Mouse (Mus musculus): ENCODE measurements around the gene Ep300. TPM values are rescaled to one million over a fixed set of nuclear protein-coding genes. Genes with fewer than 3 reads are reported as not detected.

Ep300 gene
- polyA plus RNA-seq, 2 experiments: 20.2 to 38.2 TPM

DNA sequence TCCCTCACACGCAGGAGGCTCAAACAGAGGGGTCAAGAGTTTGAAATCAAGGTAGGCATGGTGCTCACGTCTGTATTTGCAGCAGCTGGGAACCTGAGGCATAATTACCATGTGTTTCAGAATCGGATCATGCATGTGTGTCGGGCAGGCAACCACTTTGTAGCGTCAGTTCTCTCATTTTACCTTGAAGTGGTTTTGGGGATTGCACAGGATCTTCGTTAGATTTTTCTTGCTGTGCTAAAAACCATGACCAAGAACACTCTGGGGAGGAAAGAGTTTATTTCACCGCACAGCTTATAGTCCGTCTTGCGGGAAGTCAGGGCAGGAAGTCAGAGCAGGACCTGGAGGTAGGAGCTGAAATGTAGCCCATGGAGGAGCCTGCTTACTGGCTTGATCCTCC lies 23.2 kb upstream of the Ep300 start:
- H3K9ac ChIP-seq (ENCODE audit: low read depth, low read length, severe bottlenecking): no peak overlapping the region
- no peak overlapping the region for H3K27ac ChIP-seq (replicated peaks; ENCODE audit: low read depth, low read length)
- no peak overlapping the region for H3K4me3 ChIP-seq (replicated peaks; ENCODE audit: low read length)
- no peak for DNase-seq (ENCODE audit: low spot score)
- ATAC-seq (ENCODE audit: low FRiP score, low read depth): no peak
- H3K36me3 ChIP-seq (ENCODE audit: control insufficient read depth, insufficient read depth, low read length): no peaks in the 10 kb centered on the region
- no peak for TF ChIP-seq POLR2A (IDR thresholded peaks at IDR 0.05; ENCODE audit: borderline replicate concordance, extremely low read depth, insufficient read depth, insufficient read length)
- H3K4me2 ChIP-seq (replicated peaks; ENCODE audit: low read depth, low read length, severe bottlenecking): no peak overlapping the region
- no peaks in the 10 kb centered on the region for H3K4me1 ChIP-seq (ENCODE audit: control insufficient read depth, insufficient read depth, low read length)
- no peaks in the 10 kb centered on the region for H3K9me3 ChIP-seq (ENCODE audit: control insufficient read depth, low read length)
- H3K27me3 ChIP-seq (ENCODE audit: control insufficient read depth, insufficient read depth, low read length): no peaks in the 10 kb centered on the region
- WGBS: 68% methylated on average over 9 of the region's 9 CpGs

- WGBS: 43% methylated on average over 9 of the region's 9 CpGs
- DNase-seq (ENCODE audit: low spot score) (no peak), ATAC-seq (ENCODE audit: low FRiP score, low read depth) (no peak)
- no peak overlapping the region for H3K4me2 ChIP-seq (replicated peaks; ENCODE audit: low read depth, low read length, severe bottlenecking)
- no peak for TF ChIP-seq POLR2A (IDR thresholded peaks at IDR 0.05; ENCODE audit: borderline replicate concordance, extremely low read depth, insufficient read depth, insufficient read length)
- no peaks in the 10 kb centered on the region for H3K4me1 ChIP-seq (ENCODE audit: control insufficient read depth, insufficient read depth, low read length)
- H3K27me3 ChIP-seq (ENCODE audit: control insufficient read depth, insufficient read depth, low read length): no peaks in the 10 kb centered on the region
- H3K27ac ChIP-seq (replicated peaks; ENCODE audit: low read depth, low read length): no peak overlapping the region
- no peaks in the 10 kb centered on the region for H3K9me3 ChIP-seq (ENCODE audit: control insufficient read depth, low read length)
- H3K4me3 ChIP-seq (replicated peaks; ENCODE audit: low read length): no peak overlapping the region
- no peak overlapping the region for H3K9ac ChIP-seq (ENCODE audit: low read depth, low read length, severe bottlenecking)
- H3K36me3 ChIP-seq (ENCODE audit: control insufficient read depth, insufficient read depth, low read length): no peaks in the 10 kb centered on the region
These were observed 22.4 kb upstream of the Ep300 start for GRCm38 (mm10) chr15:81562491-81563488.

GRCm38 (mm10) chr15:81568093-81568492 lies 17.1 kb upstream of the Ep300 start:
- Histone ChIP-seq H3K4me2 (replicated peaks; ENCODE audit: low read depth, low read length, severe bottlenecking) (no peak overlapping the region), H3K4me3 (replicated peaks; ENCODE audit: low read length) (no peak overlapping the region), H3K9me3 (ENCODE audit: control insufficient read depth, low read length) (no peaks in the 10 kb centered on the region), H3K4me1 (ENCODE audit: control insufficient read depth, insufficient read depth, low read length) (no peaks in the 10 kb centered on the region), H3K27ac (replicated peaks; ENCODE audit: low read depth, low read length) (no peak overlapping the region), H3K36me3 (ENCODE audit: control insufficient read depth, insufficient read depth, low read length) (no peaks in the 10 kb centered on the region), H3K9ac (ENCODE audit: low read depth, low read length, severe bottlenecking) (no peak overlapping the region), H3K27me3 (ENCODE audit: control insufficient read depth, insufficient read depth, low read length) (no peaks in the 10 kb centered on the region)
- TF ChIP-seq POLR2A (IDR thresholded peaks at IDR 0.05; ENCODE audit: borderline replicate concordance, extremely low read depth, insufficient read depth, insufficient read length): no peak
- DNase-seq (ENCODE audit: low spot score) (no peak), ATAC-seq (ENCODE audit: low FRiP score, low read depth) (no peak)
- 39% methylated on average over 2 of the region's 2 CpGs for WGBS

- Histone ChIP-seq H3K4me3 (replicated peaks; ENCODE audit: low read length) (no peak overlapping the region), H3K36me3 (ENCODE audit: control insufficient read depth, insufficient read depth, low read length) (no peaks in the 10 kb centered on the region), H3K4me1 (ENCODE audit: control insufficient read depth, insufficient read depth, low read length) (no peaks in the 10 kb centered on the region), H3K9me3 (ENCODE audit: control insufficient read depth, low read length) (no peaks in the 10 kb centered on the region), H3K27me3 (ENCODE audit: control insufficient read depth, insufficient read depth, low read length) (no peaks in the 10 kb centered on the region), H3K4me2 (replicated peaks; ENCODE audit: low read depth, low read length, severe bottlenecking) (no peak overlapping the region), H3K27ac (replicated peaks; ENCODE audit: low read depth, low read length) (no peak overlapping the region), H3K9ac (ENCODE audit: low read depth, low read length, severe bottlenecking) (no peak overlapping the region)
- 51% methylated on average over 2 of the region's 2 CpGs for WGBS
- DNase-seq (ENCODE audit: low spot score): no peak
- no peak for ATAC-seq (ENCODE audit: low FRiP score, low read depth)
- no peak for TF ChIP-seq POLR2A (IDR thresholded peaks at IDR 0.05; ENCODE audit: borderline replicate concordance, extremely low read depth, insufficient read depth, insufficient read length)
These were observed 16.6 kb upstream of the Ep300 start for GRCm38 (mm10) chr15:81568592-81568991.

DNA sequence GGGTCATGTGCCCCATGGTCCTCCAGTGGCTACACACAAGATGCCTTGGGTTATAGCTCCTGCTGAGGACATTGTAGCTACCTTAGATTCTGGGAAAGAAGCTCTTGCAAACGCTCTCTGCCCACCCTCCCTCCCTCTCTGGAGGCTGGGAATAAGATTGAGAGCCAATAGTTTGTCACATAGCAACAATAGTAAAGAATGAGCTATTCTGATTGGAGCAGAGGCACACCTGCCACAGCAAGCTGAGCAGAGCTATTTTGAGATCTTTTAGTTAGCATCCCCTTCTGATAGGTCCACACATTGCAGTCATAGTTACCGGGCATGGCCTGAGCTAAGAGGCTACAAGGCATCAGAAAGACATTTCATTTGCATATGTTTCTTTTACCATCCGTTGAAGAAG lies 8.2 kb upstream of the Ep300 start:
- WGBS: 17% methylated on average over 3 of the region's 3 CpGs
- Histone ChIP-seq H3K9ac (ENCODE audit: low read depth, low read length, severe bottlenecking) (no peak overlapping the region), H3K4me3 (replicated peaks; ENCODE audit: low read length) (no peak overlapping the region), H3K27me3 (ENCODE audit: control insufficient read depth, insufficient read depth, low read length) (no peaks in the 10 kb centered on the region), H3K4me2 (replicated peaks; ENCODE audit: low read depth, low read length, severe bottlenecking) (no peak overlapping the region), H3K36me3 (ENCODE audit: control insufficient read depth, insufficient read depth, low read length) (no peaks in the 10 kb centered on the region), H3K4me1 (ENCODE audit: control insufficient read depth, insufficient read depth, low read length) (no peaks in the 10 kb centered on the region), H3K9me3 (ENCODE audit: control insufficient read depth, low read length) (no peaks in the 10 kb centered on the region), H3K27ac (replicated peaks; ENCODE audit: low read depth, low read length) (no peak overlapping the region)
- TF ChIP-seq POLR2A (IDR thresholded peaks at IDR 0.05; ENCODE audit: borderline replicate concordance, extremely low read depth, insufficient read depth, insufficient read length): no peak
- ATAC-seq (ENCODE audit: low FRiP score, low read depth) (no peak), DNase-seq (ENCODE audit: low spot score) (no peak)
